Mouse (Mus musculus) gonadal fat pad, adult 2 months (tissue): ENCODE measurements around the gene Steap3. TPM values are rescaled to one million over a fixed set of nuclear protein-coding genes. Genes with fewer than 3 reads are reported as not detected.
A peak's percentile ranks its signal among the peaks of the same experiment; 100 is the strongest.

ENCODE experiments used
- DNase-seq: peaks from one replicate; pipeline ENCODE4 v3.0.0-alpha.2; 2012; ENCODE audit warnings: low read depth
- polyA plus RNA-seq: library from polyadenylated mRNA; depleted of rRNA; stranded (reverse); fragments of >200 nt; gene quantifications from 2 replicates; pipeline ENCODE4 v1.2.3, GENCODE M21; 2012

The Steap3 gene
- polyA plus RNA-seq, 1 experiment = 82.3 TPM

DNA sequence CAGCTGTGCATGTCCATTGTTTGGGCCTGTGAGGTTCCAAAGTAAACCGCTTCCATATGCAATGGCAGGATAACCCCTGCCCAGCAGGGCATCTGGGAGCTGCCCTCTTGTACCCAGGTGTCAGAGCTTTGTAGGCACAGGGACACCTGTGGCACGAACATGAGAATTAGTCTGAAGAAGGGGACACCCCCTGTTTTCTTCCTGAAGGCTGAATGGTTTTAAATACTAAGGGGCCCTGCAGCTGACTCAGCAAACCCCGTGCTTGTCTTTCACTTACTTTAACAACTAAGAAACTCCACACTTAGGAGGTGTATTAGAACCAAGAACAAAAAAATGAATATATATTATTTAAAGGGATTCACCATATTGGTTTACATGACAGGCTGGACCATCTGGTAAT is 74.4 kb downstream of the Steap3 start:
- no peak for DNase-seq

DNA sequence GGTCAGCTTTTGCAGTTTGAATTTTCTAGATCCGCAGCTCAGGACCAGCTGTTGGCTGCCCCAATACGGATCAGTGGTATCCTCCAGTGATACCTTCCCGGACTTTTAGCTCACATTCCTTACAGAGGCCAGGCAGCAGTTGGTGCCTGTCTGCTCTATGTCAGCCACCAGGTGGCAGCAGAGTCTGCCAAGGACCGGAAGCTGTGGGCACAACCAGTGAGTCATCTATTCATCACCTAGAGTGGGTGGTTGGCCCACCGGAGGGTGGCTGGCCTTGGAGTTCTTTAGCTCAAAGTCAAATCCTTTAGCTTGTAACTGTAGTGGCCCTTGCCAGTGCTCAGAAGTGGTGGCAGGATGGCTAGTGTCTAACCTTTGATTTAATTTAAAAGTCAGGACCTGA is 75.3 kb downstream of the Steap3 start:
- peak; percentile 2 for DNase-seq

DNA sequence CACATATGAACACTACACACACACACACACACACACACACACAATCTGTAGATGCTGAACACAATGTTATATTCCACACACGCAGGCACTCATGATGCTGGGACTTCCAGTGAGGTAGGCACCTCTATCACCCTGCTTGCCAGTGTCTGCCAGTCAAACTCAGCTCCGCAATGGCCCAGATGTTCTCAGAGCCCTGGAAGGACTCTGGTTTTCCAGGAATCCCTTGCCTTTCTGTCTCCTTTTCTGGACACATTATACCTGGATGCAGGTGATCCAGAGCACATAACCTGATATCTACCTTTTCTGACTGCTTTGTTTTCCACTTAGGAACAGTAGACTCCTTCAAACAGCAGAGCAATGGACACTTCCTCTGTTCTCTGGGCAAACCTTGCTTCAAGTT is 75.8 kb downstream of the Steap3 start:
- DNase-seq = no peak

DNA sequence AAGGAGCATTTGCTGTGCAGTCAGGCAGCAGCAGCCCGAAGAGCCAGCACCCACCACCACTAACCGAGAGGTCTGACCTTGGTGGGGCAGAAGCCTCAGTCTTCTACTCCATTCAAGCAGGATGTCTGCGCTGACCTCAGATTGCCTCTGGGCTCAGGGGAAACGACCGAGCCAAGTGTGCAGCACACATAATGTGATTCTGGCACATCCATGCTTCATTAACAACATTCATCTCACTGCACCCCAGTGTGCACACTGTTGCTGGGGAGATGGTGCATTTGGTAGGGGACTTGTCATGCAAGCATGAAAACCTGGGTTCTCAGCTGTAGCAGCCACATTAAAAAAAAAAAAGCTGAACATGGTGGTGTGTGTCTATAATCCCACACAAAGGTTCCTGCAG is 76.6 kb downstream of the Steap3 start:
- DNase-seq = no peak

DNA sequence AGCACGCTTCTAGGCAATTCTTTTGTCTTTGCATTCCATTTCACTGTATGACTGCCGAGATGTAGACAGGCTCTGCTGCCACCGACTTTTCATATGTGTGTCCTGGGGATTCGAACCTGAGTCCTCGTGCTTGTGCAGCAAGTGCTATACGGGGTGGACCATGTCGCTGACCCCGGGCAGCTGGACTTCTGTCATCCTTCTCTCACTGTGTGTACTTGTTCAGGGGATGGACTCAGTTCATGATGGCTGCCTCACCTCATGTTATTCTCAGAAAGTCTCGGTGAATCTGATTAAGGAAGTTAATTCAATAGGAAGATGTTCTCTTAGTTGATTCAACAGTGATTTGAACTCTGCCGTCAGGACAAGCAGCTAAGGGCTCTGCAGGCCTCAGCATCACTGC is 78.9 kb downstream of the Steap3 start:
- no peak for DNase-seq

DNA sequence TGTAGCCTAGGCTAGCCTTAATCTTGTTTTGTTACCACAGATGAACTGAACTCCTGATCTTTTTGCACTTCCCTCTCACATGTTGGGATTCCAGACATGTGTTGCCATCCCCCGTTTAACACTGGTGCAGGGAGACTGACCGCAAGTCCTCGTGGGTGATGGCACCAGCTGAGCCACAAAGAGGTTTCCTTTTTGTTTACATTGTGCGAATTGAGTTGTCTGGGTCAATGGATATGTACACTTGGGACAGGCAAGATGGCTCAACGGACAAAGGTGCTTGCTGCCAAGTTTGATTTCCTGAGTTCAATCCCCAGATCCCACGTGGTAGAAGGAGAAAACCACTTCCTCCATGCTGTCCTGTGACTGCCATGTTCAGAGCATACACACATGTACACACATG is 80.2 kb downstream of the Steap3 start:
- DNase-seq = no peak

DNA sequence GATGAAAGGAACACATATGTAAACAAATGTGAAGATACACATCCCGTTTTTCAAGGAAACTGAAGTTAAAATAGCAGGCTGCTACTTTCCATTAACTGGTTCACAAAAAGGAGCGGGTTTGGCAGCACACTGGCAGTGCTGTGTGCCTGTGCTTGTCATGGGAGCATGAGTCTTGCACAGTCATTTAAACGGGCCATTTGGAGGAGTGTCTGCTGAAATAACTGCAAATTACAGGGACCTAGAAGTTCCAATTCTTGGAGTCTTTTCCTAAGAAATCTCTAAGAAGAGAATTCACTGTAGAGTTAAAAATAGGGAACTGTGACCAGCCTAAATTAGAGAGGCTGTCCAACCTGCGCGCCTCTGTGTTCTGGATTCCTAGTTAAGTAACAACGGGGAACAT is 81.6 kb downstream of the Steap3 start:
- DNase-seq = no peak

DNA sequence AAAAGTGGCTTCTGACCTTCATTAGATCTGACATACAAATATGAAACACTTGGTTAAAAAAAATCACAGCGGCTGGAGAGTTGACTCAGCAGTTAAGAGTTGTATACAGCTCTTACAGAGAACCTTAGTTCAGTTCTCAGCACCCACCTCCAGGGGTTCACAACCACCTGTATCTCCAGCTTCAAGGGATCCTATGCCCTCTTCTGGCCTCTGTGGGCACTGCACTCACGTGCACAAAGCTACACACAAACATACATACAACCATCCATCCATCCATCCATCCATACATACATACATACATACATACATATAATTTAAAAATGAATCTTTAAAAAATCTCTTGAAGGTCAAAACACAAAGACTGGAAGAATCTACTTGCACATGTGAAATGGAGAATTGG is 82.2 kb downstream of the Steap3 start:
- DNase-seq = no peak

DNA sequence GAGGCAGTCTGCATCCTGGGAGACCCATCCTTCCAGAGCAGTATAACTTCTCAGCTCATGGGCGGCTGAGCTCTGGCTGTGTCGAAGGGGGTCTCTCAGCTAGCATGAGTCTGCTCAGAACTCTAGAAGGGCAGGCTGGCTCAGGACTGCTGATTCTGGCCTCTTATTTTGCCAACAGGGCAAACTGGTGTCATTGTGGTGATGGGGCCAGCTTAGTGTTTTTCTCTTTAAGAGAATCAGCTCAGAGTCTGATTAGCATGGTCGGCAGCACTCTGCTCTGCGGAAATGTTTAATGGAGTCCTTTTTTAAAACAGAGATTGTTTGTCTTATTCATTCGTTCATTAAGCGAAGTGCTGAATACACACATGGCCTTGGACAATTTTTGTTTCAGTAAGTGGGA is 83.3 kb downstream of the Steap3 start:
- no peak for DNase-seq

DNA sequence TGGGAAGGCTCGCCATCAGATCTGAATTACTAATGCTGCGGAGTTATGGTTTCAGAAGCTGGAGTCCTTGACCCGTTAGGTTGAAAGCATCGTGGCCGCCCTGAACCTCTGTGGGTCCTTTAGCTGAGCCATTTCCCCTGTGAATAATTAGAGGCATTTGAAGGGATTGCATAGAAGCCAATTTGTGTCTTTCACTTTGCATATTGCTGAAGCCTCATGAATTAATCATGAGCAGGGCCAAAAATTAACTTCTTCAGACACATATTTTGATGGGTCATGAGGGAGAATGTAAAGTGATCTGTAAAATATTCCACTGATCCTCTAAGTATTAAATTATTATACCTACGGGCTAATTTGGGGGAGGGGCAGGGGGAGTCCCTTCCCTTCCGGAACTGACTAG is 85.4 kb downstream of the Steap3 start:
- no peak for DNase-seq

DNA sequence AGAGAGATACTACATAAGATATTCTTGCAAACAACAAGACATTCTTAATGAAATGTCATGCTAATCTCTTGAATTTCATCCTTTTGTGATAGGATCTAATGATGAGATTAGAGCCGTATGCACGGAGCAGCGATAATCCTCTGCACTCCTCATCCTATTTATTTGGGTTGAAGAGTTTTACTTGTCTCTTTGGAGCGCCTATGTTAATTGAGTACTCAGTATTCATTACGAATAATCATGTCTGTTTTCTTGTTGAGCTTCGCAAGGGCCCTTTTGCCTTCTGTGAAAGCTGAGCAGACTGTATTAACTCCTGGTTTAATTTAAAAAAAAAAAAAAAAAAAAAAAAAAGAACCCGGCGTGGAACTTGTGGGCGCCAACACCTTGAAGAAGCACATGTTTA is 85.8 kb downstream of the Steap3 start:
- DNase-seq = no peak

DNA sequence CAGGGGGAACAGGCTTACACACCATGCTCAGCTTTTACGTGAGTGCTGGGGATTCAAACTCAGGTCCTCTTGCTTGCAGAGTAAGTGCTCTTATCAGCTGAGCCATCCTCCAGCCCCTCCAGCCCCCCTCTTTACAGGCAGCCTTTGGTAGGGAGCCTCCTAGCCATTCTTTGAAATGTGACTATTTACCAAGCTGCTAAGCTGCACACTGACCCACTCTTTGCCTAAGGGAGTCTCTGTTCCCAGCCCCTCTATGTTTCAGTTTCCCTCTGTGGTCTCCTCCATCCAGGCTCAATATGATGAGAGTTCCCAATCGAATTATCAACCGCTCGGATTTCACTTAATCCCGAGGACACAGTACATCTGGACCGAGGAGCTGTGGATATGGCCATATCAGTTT is 86.3 kb downstream of the Steap3 start:
- DNase-seq = no peak

DNA sequence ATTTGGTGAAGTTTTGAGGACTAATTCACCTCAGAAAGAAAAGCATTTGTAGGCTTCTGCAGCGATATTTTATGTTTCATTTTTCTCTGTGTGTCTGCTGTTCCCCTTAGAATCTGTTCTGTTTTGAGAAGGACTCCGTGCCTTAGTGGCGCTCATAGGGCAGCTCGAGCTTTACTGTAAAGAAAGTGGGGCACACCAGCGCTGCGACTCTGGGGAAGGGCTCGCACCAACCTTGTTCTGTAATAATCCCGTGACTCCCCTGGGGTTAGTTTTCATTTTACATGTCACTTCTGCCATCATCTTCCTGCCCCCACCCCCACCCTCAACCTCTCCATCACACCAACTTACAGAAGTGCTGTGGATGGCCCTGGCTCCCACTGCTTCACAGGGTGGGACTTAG is 95.4 kb downstream of the Steap3 start:
- DNase-seq = no peak

DNA sequence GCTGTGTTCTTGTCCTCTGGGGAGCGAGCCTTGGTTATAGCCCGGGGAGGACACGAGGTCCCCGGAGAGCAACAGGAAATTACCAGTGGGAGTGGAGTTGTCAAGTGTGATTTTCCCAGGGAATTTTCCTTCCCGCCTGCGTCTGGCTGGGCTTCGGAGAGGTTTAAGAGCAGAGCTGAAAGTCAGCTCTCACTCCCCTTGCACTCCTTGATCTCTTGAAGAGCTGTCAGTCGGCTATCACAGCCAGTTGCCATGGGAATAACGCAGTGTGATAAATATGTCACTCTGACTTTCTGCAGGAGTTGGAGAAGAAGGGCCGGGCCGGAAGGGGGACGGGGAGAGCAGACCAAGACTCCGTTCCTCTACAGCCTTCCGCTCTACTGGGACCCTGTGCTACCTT is 96.2 kb downstream of the Steap3 start:
- no peak for DNase-seq

DNA sequence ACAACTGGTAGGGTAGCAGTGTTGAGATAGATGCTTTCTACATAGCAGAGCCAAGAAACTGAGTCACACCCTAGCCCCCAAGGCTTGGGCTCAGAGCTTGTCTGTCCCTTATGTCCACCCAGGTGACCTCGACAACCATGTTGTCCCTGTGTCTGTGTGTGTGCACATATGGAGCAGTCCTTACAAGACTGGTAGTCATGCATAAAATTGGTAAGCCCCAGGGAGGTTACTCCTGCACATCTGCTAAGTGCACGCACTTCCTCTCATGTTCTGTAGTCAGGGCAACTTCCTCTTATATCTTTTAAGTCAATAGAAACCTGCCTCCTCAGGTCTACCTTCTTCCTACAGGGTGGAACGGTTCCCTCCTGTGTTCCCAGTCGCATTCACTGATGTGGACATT is 97.5 kb downstream of the Steap3 start:
- no peak for DNase-seq

DNA sequence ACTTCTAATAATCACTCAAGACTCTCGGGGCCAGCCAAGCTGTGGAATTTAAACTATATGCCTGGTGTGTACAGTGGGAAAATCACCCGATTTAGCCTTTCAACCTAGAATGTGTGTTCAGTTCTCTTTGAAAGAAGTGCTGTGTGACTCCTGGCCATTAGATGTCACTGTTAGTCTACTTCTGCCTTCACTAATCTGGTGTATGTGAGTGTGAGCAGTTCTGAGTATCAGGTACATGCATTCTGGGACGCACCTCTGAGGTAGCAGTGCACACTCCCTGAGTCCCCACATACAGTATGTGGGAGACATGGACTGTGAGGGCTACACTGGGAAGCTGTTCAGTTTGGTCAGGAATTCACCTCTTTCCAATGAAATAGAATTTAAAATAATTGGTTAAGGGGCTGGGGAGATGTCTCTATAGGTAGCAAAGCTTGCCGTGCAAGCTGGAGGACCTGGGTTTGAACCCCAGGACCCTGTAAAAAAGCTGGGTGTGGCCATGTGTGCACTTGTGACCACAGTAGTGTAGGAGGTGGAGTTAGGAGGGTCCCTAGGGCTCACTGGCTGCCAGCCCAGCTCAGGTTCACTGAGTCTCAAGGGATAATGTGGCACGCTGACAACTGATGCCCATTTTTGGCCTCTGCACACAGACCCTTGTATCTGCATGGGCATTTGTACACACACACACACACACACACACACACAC is 100.5 kb downstream of the Steap3 start:
- DNase-seq = no peak

DNA sequence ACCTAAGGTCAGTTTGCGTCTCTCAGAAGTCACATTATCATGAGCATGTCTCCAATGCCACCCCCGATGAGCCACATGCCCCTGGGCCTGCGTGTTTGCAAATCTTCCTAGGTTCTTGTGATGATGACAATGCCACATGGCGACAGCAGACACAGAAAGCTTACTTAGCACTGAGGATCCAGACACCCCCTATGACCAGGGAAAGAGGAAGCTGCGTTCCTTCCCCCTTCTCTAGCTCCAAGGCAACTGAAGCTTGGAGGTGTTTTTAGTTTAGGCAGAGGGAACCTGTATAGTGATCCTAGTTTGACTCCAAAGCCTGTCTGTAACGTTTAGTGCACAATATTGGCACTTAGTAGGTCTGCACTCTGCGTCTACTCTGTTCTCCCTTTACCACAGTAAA is 102.2 kb downstream of the Steap3 start:
- no peak for DNase-seq

DNA sequence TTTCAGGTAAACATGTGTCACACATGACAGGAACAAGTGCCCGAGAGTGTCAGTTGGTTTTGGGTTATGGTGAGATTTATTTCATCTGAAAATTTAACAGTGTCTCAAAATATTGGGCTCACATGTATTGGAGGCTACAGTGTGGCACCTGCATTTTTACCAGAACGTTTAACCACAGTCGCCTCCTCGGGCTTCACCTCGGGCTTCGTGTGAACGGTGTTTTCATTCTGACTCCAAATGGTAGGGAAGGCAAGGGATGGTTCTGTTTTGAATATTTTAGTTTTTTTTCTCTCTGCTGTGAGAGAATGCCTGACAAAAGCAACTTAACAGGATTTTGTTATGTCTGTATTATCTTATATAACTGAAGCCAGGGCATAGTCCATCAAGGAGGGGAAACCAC is 103.8 kb downstream of the Steap3 start:
- no peak for DNase-seq

DNA sequence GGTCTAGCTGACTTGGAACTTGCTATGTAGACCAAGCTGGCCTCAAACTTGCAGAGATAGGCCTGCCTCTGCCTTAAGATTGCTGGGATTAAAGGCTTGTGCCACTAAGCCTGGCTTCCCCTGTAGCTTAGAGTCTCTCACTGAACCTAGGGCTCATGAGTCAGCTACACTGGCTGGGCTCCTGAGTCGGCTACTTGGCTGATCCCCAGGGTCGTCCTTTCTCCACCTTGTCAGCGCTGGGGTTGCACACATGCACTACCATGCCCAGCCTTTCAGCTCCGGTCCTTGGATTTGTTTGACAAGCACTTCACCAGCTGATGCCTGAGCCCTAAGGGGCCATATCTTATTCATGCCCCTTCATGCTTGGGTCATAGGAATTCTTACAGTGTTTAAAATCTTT is 104.5 kb downstream of the Steap3 start:
- no peak for DNase-seq

DNA sequence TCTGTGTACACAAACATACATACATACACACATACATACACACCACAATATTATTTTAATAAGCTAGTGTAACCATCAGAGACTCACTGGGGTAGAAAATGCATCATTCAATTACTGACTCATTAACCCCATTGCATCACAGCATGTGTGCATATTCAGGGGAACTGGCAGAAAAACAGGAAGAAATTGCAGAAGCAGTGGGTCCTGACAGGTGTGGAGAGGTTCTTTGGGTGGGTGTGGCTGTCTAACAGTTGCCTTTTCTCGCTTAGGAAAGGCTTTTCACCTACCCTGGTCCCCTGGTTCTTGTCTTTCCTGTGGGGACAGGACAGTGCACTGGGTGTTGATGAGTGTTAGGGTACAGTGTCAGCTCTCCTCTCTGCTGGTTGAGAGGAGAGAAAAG is 109.9 kb downstream of the Steap3 start:
- no peak for DNase-seq

DNA sequence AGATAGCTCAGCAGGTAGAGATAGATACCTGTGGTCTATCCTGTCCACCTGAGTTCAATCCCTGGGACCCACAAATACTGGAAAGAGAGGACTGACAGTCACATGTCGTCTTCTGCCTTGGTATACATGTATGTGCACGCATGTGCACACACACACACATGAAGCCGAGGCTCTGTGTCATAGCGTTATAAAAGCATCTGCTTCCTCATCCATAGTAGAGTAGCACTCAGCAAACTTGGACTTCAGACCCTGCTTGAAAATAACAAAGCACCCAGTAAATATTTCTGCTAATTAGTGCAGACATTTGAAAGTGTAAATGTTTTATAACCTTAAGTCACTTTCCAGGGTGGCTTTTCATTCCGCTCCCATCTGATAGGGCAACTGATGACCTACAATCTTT is 111.0 kb downstream of the Steap3 start:
- no peak for DNase-seq

DNA sequence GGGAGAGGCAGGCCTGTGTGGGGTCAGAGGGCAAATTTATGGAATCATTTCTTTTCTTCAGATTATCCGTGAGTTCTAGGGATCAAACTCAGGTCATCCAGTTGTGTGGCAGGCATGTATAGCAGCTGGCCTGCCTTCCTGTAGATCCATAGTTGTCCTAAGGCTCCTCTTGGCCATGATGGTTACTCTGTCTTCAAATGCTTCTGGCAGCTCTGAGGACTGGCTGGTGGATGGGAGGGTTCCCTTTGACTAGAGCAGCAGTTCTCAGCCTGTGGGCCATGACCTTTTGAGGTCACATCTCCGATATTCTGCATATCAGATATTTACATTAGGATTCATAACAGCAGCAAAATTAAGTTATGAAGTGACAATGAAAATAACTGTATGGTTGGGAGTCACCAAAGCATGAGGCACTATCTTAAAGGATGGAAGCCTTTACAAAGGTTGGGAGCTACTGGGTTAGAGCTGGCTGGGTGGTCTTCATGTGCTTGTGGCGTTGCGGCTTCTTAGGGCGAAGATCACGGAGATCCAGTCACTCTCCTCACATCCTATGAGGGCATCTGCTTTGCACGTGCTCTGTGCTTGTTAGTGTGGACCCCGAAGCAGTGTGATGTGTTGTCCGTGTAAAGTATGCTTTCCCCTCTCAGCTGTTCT is 113.9 kb downstream of the Steap3 start:
- DNase-seq = no peak

DNA sequence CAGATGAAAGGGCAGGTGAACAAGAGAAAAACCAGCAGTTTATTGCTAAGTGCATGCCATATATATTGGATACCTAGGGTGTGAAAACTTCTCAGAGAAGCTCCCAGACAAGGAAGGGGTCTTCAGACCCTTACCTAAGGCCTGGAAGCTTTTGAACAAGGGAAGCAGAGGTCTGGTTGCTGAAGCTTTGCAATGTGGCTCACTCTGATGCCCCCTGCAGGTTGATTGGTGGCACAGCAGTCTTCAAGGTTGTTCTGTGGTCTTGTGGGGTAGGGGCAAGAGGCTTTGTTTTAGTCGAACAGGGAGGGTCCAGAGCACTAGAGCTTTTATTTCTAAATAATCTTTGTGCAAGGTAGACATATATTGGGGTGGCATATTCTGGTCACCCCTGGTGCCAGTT is 117.2 kb downstream of the Steap3 start:
- DNase-seq = no peak

DNA sequence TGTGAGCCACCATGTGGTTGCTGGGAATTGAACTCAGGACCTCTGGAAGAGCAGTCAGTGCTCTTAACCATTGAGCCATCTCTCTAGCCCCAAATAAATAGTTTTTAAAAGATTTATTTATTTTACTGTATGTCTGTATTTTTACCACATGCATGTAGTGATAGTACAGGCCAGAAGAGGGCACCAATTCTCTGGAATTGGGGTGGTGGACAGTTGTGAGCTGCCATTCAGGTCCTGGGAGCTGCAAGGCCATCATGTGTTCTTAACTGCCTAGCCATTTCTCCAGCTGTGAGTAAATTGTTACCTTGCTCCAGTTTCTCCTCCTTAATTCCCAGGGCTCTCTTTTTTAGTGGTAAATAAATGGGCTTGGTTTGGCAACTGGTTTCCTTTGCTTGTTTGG is 118.3 kb downstream of the Steap3 start:
- DNase-seq = no peak
